ENCODE assay signal across 22 mouse cellular contexts in the genomic region with DNA sequence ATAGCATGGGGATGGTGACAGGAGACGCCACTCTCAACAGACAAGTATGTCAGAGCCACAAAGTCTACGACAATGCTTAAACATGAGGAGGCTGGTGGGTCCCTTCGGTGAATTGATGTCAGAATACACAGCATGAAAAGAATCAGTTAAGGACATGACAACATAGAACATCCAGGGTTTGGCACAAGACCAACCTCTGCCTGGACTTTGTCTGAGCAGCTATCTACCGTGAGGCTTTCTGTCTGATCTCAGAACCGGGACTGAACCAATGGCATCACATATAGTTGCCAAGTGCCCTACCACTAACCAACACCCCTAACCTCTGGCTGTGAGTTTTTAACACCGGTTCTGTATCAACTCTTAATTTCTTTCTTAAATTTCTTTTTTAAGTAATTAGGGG. TPM values are rescaled to one million over a fixed set of nuclear protein-coding genes. Genes with fewer than 3 reads are reported as not detected.
A peak's percentile ranks its signal among the peaks of the same experiment; 100 is the strongest.
DNase-seq lines count a peak whose midpoint lies in the region; ATAC-seq and TF ChIP-seq lines count a peak whose summit lies in the region.
"Had no signal": no experiment of that assay in that cellular context is flagged by ENCODE, and none has a peak within 500 bp of the region (broad histone marks: within the 10 kb centered on the region; RNA-seq: fewer than 3 reads in every experiment).

No protein-coding gene starts in this region.

- no peak for ATAC-seq in hindbrain, embryonic 13.5 days (ENCODE audit: low FRiP score)
- ATAC-seq in hindbrain, embryonic 12.5 days (ENCODE audit: low FRiP score) = no peak
- peak; percentile 44 for ATAC-seq in liver, embryonic 16.5 days (ENCODE audit: low read depth)
- no peak for ATAC-seq in megakaryocyte-erythroid progenitor cell, adult 5-6 weeks (replicated peaks; ENCODE audit: low FRiP score, low TSS enrichment, poor library complexity, severe bottlenecking)
- ATAC-seq: forebrain, embryonic 15.5 days; midbrain, embryonic 13.5 days had no signal

- no peak for TF ChIP-seq CTCF in small intestine, adult 2 months (IDR thresholded peaks at IDR 0.05; ENCODE audit: extremely low read depth, insufficient read length, insufficient replicate concordance, low read depth, low read length)

- DNase-seq in liver = no peak
- peak; percentile 36 to 69 for DNase-seq in kidney, adult 8-10 months
- DNase-seq: adrenal gland, postnatal 25 days; cerebellum, adult 9-10 months; gastrocnemius, postnatal 25 days; heart, adult 18-20 months; heart, postnatal 14 days; left cerebral cortex, postnatal 4 days; lung, embryonic 14.5 days; right cerebral cortex, postnatal 14 days; thymus, postnatal 36 days had no signal

- no peaks in the 10 kb centered on the region for H3K9me3 ChIP-seq in hindbrain, embryonic 13.5 days
- no peaks in the 10 kb centered on the region for H3K9me3 ChIP-seq in hindbrain, embryonic 12.5 days (replicated peaks)
- H3K9me3 ChIP-seq in liver, embryonic 16.5 days (replicated peaks; ENCODE audit: control insufficient read depth, low read length) = no peaks in the 10 kb centered on the region
- H3K9me3 ChIP-seq: embryonic facial prominence, embryonic 15.5 days; forebrain, embryonic 15.5 days; heart, embryonic 13.5 days; limb, embryonic 15.5 days; midbrain, embryonic 13.5 days; neural tube, embryonic 12.5 days had no signal

- peaks cover 56% of the 10 kb centered on the region for H3K36me3 ChIP-seq in hindbrain, embryonic 13.5 days
- H3K36me3 ChIP-seq in hindbrain, embryonic 12.5 days = peaks cover 54% of the 10 kb centered on the region
- no peaks in the 10 kb centered on the region for H3K36me3 ChIP-seq in liver, embryonic 16.5 days (ENCODE audit: control insufficient read depth, insufficient read depth)
- peaks cover 21% of the 10 kb centered on the region for H3K36me3 ChIP-seq in small intestine, adult 2 months (ENCODE audit: control insufficient read depth, insufficient read depth, low read length)

- H3K9ac ChIP-seq in hindbrain, embryonic 13.5 days = no peak overlapping the region
- H3K9ac ChIP-seq in hindbrain, embryonic 12.5 days = no peak overlapping the region
- H3K9ac ChIP-seq in liver, embryonic 16.5 days (ENCODE audit: low read depth, low read length) = no peak overlapping the region
- H3K9ac ChIP-seq: embryonic facial prominence, embryonic 15.5 days; forebrain, embryonic 15.5 days; heart, embryonic 13.5 days; limb, embryonic 15.5 days; lung, embryonic 14.5 days; midbrain, embryonic 13.5 days; neural tube, embryonic 12.5 days had no signal

- H3K4me2 ChIP-seq in hindbrain, embryonic 13.5 days = no peak overlapping the region
- H3K4me2 ChIP-seq in hindbrain, embryonic 12.5 days (replicated peaks) = no peak overlapping the region
- H3K4me2 ChIP-seq in liver, embryonic 16.5 days (ENCODE audit: low read depth, low read length) = no peak overlapping the region
- H3K4me2 ChIP-seq: embryonic facial prominence, embryonic 15.5 days; forebrain, embryonic 15.5 days; heart, embryonic 13.5 days; limb, embryonic 15.5 days; lung, embryonic 14.5 days; midbrain, embryonic 13.5 days; neural tube, embryonic 12.5 days had no signal

- H3K27ac ChIP-seq in hindbrain, embryonic 13.5 days = peak overlapping the region; percentile 40; the same call in 1 of the 2 replicates
- H3K27ac ChIP-seq in hindbrain, embryonic 12.5 days = no peak overlapping the region
- no peak overlapping the region for H3K27ac ChIP-seq in liver, embryonic 16.5 days (ENCODE audit: low read length)
- peak overlapping the region; percentile 38 for H3K27ac ChIP-seq in small intestine, adult 2 months (ENCODE audit: insufficient read depth, low read depth, low read length)
- H3K27ac ChIP-seq: embryonic facial prominence, embryonic 15.5 days; forebrain, embryonic 15.5 days; heart, embryonic 13.5 days; limb, embryonic 15.5 days; midbrain, embryonic 13.5 days; neural tube, embryonic 12.5 days had no signal

- 0 out of 2 replicates have a peak, but pooled peaks cover 14% of the 10 kb centered on the region for H3K4me1 ChIP-seq in hindbrain, embryonic 13.5 days (replicated peaks)
- H3K4me1 ChIP-seq in hindbrain, embryonic 12.5 days = peaks cover 7% of the 10 kb centered on the region; the same call in 1 of the 2 replicates
- peaks cover 8% of the 10 kb centered on the region for H3K4me1 ChIP-seq in liver, embryonic 16.5 days (ENCODE audit: control insufficient read depth, low read depth, low read length)
- peaks cover 18% of the 10 kb centered on the region for H3K4me1 ChIP-seq in small intestine, adult 2 months (ENCODE audit: control insufficient read depth, insufficient read depth, insufficient read length, low read length)
- H3K4me1 ChIP-seq: neural tube, embryonic 12.5 days had no signal

- WGBS in hindbrain, embryonic 13.5 days = 68% methylated on average over 6 of the region's 6 CpGs
- 68% methylated on average over 6 of the region's 6 CpGs for WGBS in hindbrain, embryonic 12.5 days
- WGBS in liver, embryonic 16.5 days (ENCODE audit: insufficient replicate concordance) = 68% methylated on average over 6 of the region's 6 CpGs
- WGBS in small intestine, adult 2 months = 49% methylated on average over 6 of the region's 6 CpGs

- no peaks in the 10 kb centered on the region for H3K27me3 ChIP-seq in hindbrain, embryonic 13.5 days
- H3K27me3 ChIP-seq in hindbrain, embryonic 12.5 days = no peaks in the 10 kb centered on the region
- no peaks in the 10 kb centered on the region for H3K27me3 ChIP-seq in liver, embryonic 16.5 days (ENCODE audit: control insufficient read depth, insufficient read depth, low read depth, low read length)
- H3K27me3 ChIP-seq in small intestine, adult 2 months (ENCODE audit: control insufficient read depth, insufficient read depth, low read length) = no peaks in the 10 kb centered on the region
- H3K27me3 ChIP-seq: embryonic facial prominence, embryonic 15.5 days; forebrain, embryonic 15.5 days; heart, embryonic 13.5 days; limb, embryonic 15.5 days; midbrain, embryonic 13.5 days; neural tube, embryonic 12.5 days had no signal

- H3K4me3 ChIP-seq in hindbrain, embryonic 13.5 days = no peak overlapping the region
- H3K4me3 ChIP-seq in hindbrain, embryonic 12.5 days = no peak overlapping the region
- no peak overlapping the region for H3K4me3 ChIP-seq in liver, embryonic 16.5 days (ENCODE audit: low read depth, low read length)
- no peak overlapping the region for H3K4me3 ChIP-seq in small intestine, adult 2 months (ENCODE audit: low read depth, low read length)
- H3K4me3 ChIP-seq: embryonic facial prominence, embryonic 15.5 days; forebrain, embryonic 15.5 days; heart, embryonic 13.5 days; limb, embryonic 15.5 days; midbrain, embryonic 13.5 days; neural tube, embryonic 12.5 days had no signal

- TF ChIP-seq POLR2A in small intestine, adult 2 months (IDR thresholded peaks at IDR 0.05; ENCODE audit: low read depth, low read length) = no peak

RNA-seq across cellular contexts. Expression of gene Pgd, which starts 10.1 kb away (rescaled TPM):
- 111 and 114 TPM in 2 replicates for polyA plus RNA-seq in hindbrain, embryonic 13.5 days (2015; fragmentation: Nextera tagmentation; extraction: Ambion mirVana)
- 116 and 123 TPM in 2 replicates for polyA plus RNA-seq in hindbrain, embryonic 12.5 days (2016; fragmentation: Nextera tagmentation; extraction: Ambion mirVana)
- polyA plus RNA-seq in liver, embryonic 16.5 days (2015; fragmentation: Nextera tagmentation; extraction: Ambion mirVana) = 64.0 and 69.6 TPM in 2 replicates
- 183 and 292 TPM in 2 replicates for polyA plus RNA-seq in small intestine, adult 2 months (2012; rRNA removed)
- total RNA-seq in megakaryocyte-erythroid progenitor cell, adult 5-6 weeks (2014; fragmentation: Nextera tagmentation) = 59.1 and 67.1 TPM in 2 replicates
- 35.3 and 42.4 TPM in 2 replicates for total RNA-seq in megakaryocyte-erythroid progenitor cell, adult 5-6 weeks (2017)

RNA-seq across cellular contexts. Expression of gene Cenps, which starts 39.2 kb away (rescaled TPM):
- polyA plus RNA-seq in hindbrain, embryonic 13.5 days (2015; fragmentation: Nextera tagmentation; extraction: Ambion mirVana) = 22.1 and 24.3 TPM in 2 replicates
- polyA plus RNA-seq in hindbrain, embryonic 12.5 days (2016; fragmentation: Nextera tagmentation; extraction: Ambion mirVana) = 32.4 and 32.9 TPM in 2 replicates
- 10.6 and 12.3 TPM in 2 replicates for polyA plus RNA-seq in liver, embryonic 16.5 days (2015; fragmentation: Nextera tagmentation; extraction: Ambion mirVana)
- 0.77 and 1.9 TPM in 2 replicates for polyA plus RNA-seq in small intestine, adult 2 months (2012; rRNA removed)
- 29.6 and 48.0 TPM in 2 replicates for total RNA-seq in megakaryocyte-erythroid progenitor cell, adult 5-6 weeks (2014; fragmentation: Nextera tagmentation)
- total RNA-seq in megakaryocyte-erythroid progenitor cell, adult 5-6 weeks (2017) = 15.4 and 26.2 TPM in 2 replicates

RNA-seq across cellular contexts. Expression of gene Cort, which starts 50.1 kb away (rescaled TPM):
- polyA plus RNA-seq in hindbrain, embryonic 13.5 days (2015; fragmentation: Nextera tagmentation; extraction: Ambion mirVana) = 0.35 and 0.41 TPM in 2 replicates
- 0.34 and 0.36 TPM in 2 replicates for polyA plus RNA-seq in hindbrain, embryonic 12.5 days (2016; fragmentation: Nextera tagmentation; extraction: Ambion mirVana)
- polyA plus RNA-seq in liver, embryonic 16.5 days (2015; fragmentation: Nextera tagmentation; extraction: Ambion mirVana) = not detected in 2 replicates
- not detected in 2 replicates for polyA plus RNA-seq in small intestine, adult 2 months (2012; rRNA removed)
- not detected in 2 replicates for total RNA-seq in megakaryocyte-erythroid progenitor cell, adult 5-6 weeks (2014; fragmentation: Nextera tagmentation)
- not detected in 2 replicates for total RNA-seq in megakaryocyte-erythroid progenitor cell, adult 5-6 weeks (2017)
- total RNA-seq: heart, adult 18-20 months had no signal
- polyA plus RNA-seq: heart, embryonic 13.5 days; limb, embryonic 15.5 days; lung, embryonic 14.5 days had no signal

Comparison
In these comparisons a context has a peak if more than half of its experiments do, and no peak if none do; other contexts are left out.
1. H3K27ac ChIP-seq: peak in hindbrain, embryonic 13.5 days (single experiment) and small intestine, adult 2 months (single experiment); none in hindbrain, embryonic 12.5 days (single experiment) and liver, embryonic 16.5 days (single experiment).